Mouse (Mus musculus): ENCODE data around the gene Gprc5c. TPM values are rescaled to one million over a fixed set of nuclear protein-coding genes. Genes with fewer than 3 reads are reported as not detected.

The Gprc5c gene
- polyA plus RNA-seq (2015; fragmentation: Nextera tagmentation; extraction: Ambion mirVana) = 23.2 and 24.9 TPM in 2 replicates

DNA sequence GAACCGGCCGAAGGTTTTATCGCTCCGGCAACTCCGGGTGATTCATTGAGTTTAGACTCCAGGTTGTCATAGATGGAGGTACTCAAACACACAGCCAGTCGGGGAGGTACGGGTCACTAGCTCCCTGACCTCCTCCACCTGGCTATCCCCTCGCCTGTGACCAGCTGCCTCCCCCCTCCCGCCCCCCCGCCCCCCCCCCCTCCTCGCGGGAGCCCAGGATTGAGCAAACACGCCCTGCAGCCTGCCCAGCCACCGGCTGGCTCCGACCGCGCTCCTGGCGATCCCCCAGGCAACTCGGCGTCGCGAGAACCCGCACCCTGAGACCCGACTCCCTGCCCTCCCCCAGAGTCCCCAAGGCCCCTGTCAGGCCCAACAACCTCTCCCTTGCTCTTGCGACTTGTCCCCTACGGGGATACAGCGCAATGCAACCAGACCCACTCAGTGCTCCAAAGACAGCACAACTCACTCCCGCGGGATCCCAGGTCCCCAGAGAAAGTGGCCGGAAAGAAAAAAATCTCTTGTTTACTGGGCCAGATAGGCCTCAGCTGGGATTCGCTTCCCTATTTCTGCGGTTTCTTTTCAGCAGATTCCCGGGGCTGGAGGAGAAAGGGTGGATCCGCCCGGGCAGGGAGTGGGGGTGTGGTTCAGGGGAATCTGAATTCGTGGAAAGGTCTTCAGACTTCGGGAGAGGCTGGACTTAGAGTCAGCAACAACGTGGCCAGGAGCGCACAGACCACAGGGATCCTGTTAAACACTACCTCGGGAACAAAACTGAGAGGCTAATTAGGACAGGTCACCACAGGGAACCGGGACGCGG lies at the start of gene Gprc5c:
TSS of gene Gprc5c (plus strand) at position 701 of the 817 bp plus-strand sequence.
- ATAC-seq (peak; percentile 47), DNase-seq (peak; percentile 64)
- TF ChIP-seq CTCF (IDR thresholded peaks at IDR 0.05; ENCODE audit: low read depth) (no peak), EP300 (IDR thresholded peaks at IDR 0.05; ENCODE audit: low read depth) (no peak)
- 2% methylated on average over 33 of the region's 43 CpGs for WGBS (ENCODE audit: insufficient replicate concordance)
- Histone ChIP-seq H3K27me3 (ENCODE audit: insufficient read depth, low read length) (peaks cover 32% of the 10 kb centered on the region), H3K36me3 (replicated peaks; ENCODE audit: insufficient read depth, low read length) (no peaks in the 10 kb centered on the region), H3K4me3 (ENCODE audit: low read depth, low read length) (peak within 1 kb of the TSS; percentile 70), H3K4me2 (ENCODE audit: low read depth, low read length) (peak within 1 kb of the TSS; percentile 78), H3K9me3 (ENCODE audit: low read length) (no peaks in the 10 kb centered on the region), H3K4me1 (ENCODE audit: insufficient read depth) (peaks cover 22% of the 10 kb centered on the region), H3K27ac (ENCODE audit: low read depth) (peak within 1 kb of the TSS; percentile 97), H3K9ac (replicated peaks) (peak within 1 kb of the TSS; percentile 87)

DNA sequence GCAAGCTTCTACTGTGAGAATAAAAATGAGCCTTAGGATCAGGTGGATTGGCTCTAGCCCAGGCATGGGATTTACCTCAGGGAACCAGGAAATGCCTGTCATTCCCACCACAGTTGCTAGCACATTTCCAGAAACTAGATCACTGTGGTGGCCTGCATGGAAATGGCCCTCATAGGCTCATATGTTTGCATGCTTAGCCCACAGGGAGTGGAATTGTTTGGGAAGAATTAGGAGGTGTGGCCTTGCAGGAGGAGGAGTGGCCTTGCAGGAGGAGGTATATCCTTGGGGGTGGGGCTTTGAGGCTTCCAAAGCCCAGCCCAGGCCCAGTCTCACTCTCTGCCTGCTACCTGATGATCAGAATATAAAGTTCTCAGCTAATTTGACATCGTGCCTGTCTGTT lies 49.0 kb upstream of the Gprc5c start:
- H3K4me2 ChIP-seq (ENCODE audit: low read depth, low read length) = no peak overlapping the region
- no peak overlapping the region for H3K9ac ChIP-seq (replicated peaks)
- DNase-seq = no peak
- WGBS (ENCODE audit: insufficient replicate concordance) = 76% methylated on average over 1 of the region's 1 CpGs
- TF ChIP-seq CTCF (IDR thresholded peaks at IDR 0.05; ENCODE audit: low read depth) (no peak), EP300 (IDR thresholded peaks at IDR 0.05; ENCODE audit: low read depth) (no peak)
- peaks cover 2% of the 10 kb centered on the region; the same call in 1 of the 2 replicates for H3K4me1 ChIP-seq (ENCODE audit: insufficient read depth)
- H3K36me3 ChIP-seq (replicated peaks; ENCODE audit: insufficient read depth, low read length) = no peaks in the 10 kb centered on the region
- no peak overlapping the region for H3K27ac ChIP-seq (ENCODE audit: low read depth)
- no peaks in the 10 kb centered on the region for H3K9me3 ChIP-seq (ENCODE audit: low read length)
- H3K27me3 ChIP-seq (ENCODE audit: insufficient read depth, low read length) = peaks cover 3% of the 10 kb centered on the region; the same call in 1 of the 2 replicates
- no peak for ATAC-seq
- no peak overlapping the region for H3K4me3 ChIP-seq (ENCODE audit: low read depth, low read length)

DNA sequence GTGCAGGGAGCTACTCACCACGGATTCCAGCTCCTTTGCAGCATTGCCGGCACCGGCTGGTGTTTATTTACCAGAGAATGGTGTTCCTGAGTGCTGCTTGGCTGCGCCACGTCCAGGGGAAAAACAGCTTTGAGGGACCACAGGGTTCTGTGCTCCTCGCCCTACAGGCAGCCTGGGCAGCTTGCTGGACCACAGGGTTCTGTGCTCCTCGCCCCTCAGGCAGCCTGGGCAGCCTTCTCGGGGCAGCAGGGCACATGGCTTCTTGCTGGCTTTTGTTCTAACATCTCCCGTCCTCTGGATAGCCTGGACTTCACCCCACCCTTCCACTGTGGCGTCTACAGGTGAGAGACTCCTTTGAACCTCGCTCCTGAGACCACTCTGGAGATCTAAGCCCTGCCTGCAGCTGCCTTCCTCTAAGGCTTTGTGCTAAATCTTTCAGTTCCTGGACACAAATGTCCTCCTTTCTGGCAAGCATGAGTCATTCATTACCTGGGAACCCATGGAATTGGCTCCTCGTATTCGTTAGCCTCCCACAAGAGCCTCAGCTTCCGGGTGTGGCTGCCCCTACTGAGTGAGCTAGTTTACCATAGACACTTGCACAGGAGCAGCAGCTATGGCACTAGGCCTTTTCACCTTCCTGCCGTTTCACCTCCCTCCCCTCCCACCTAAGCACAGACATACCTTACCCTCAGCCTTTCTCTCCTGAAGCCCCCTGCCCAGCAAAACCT lies 48.2 kb upstream of the Gprc5c start:
- WGBS (ENCODE audit: insufficient replicate concordance) = 56% methylated on average over 15 of the region's 15 CpGs
- no peak for DNase-seq
- ATAC-seq = no peak

DNA sequence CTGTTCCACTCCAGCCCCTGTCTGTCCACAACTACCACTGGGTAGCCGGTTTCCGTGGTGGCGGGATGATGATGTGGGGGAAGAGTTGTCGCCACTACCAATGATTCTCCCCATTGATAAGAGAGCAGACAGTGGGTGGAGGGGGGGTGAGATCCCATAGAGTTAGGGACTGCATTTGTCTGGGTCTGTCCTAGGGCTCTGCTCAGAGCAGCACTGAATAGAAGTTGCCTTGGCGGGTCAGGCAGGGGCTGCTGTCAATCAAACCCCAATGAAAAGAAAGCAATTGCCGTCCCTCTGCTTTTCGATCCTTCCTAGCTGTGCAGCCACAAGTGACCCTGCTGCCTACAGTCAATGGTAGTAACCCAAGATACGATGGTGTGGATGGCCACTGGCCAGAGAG lies 47.0 kb upstream of the Gprc5c start:
- WGBS (ENCODE audit: insufficient replicate concordance) = 64% methylated on average over 8 of the region's 8 CpGs

More for the DNA sequence above, 48.2 kb upstream of the Gprc5c start:
- Histone ChIP-seq H3K9me3 (ENCODE audit: low read length) (no peaks in the 10 kb centered on the region), H3K27me3 (ENCODE audit: insufficient read depth, low read length) (no peaks in the 10 kb centered on the region), H3K27ac (ENCODE audit: low read depth) (no peak overlapping the region), H3K4me2 (ENCODE audit: low read depth, low read length) (no peak overlapping the region), H3K36me3 (replicated peaks; ENCODE audit: insufficient read depth, low read length) (no peaks in the 10 kb centered on the region), H3K4me1 (ENCODE audit: insufficient read depth) (peaks cover 8% of the 10 kb centered on the region), H3K9ac (replicated peaks) (no peak overlapping the region), H3K4me3 (ENCODE audit: low read depth, low read length) (no peak overlapping the region)
- no peak for TF ChIP-seq EP300 (IDR thresholded peaks at IDR 0.05; ENCODE audit: low read depth)
- no peak for TF ChIP-seq CTCF (IDR thresholded peaks at IDR 0.05; ENCODE audit: low read depth)

DNA sequence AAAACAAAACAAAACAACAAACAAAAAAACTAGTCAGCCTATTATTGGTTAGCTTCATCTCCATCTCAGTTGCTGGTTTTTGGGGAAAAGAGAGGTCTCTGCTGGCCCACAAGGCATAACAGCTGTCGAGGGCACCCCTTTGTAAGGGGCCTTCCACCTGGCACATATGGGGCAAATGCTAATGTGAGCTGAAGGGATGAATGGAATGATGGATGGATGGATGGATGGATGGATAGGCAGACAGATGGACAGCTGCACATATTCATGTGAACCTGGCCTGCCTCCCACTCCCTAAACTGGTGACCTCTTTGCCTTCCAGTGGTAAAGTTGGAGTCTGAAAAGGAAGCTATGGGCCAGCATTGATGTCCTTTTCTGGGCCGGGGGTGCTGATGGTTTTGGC lies 43.9 kb upstream of the Gprc5c start:
- H3K4me3 ChIP-seq (ENCODE audit: low read depth, low read length) = no peak overlapping the region
- DNase-seq = no peak
- no peak for ATAC-seq
- no peak overlapping the region for H3K4me2 ChIP-seq (ENCODE audit: low read depth, low read length)
- no peaks in the 10 kb centered on the region for H3K36me3 ChIP-seq (replicated peaks; ENCODE audit: insufficient read depth, low read length)
- no peak overlapping the region for H3K27ac ChIP-seq (ENCODE audit: low read depth)
- no peaks in the 10 kb centered on the region for H3K9me3 ChIP-seq (ENCODE audit: low read length)
- peaks cover 8% of the 10 kb centered on the region for H3K4me1 ChIP-seq (ENCODE audit: insufficient read depth)
- no peaks in the 10 kb centered on the region for H3K27me3 ChIP-seq (ENCODE audit: insufficient read depth, low read length)
- TF ChIP-seq EP300 (IDR thresholded peaks at IDR 0.05; ENCODE audit: low read depth) (no peak), CTCF (IDR thresholded peaks at IDR 0.05; ENCODE audit: low read depth) (no peak)
- 58% methylated on average over 2 of the region's 2 CpGs for WGBS (ENCODE audit: insufficient replicate concordance)
- no peak overlapping the region for H3K9ac ChIP-seq (replicated peaks)

More for the DNA sequence above, 47.0 kb upstream of the Gprc5c start:
- Histone ChIP-seq H3K27me3 (ENCODE audit: insufficient read depth, low read length) (no peaks in the 10 kb centered on the region), H3K36me3 (replicated peaks; ENCODE audit: insufficient read depth, low read length) (no peaks in the 10 kb centered on the region), H3K4me3 (ENCODE audit: low read depth, low read length) (no peak overlapping the region), H3K9ac (replicated peaks) (no peak overlapping the region), H3K4me1 (ENCODE audit: insufficient read depth) (peaks cover 8% of the 10 kb centered on the region), H3K9me3 (ENCODE audit: low read length) (no peaks in the 10 kb centered on the region), H3K4me2 (ENCODE audit: low read depth, low read length) (no peak overlapping the region), H3K27ac (ENCODE audit: low read depth) (no peak overlapping the region)
- ATAC-seq = no peak
- TF ChIP-seq EP300 (IDR thresholded peaks at IDR 0.05; ENCODE audit: low read depth) (no peak), CTCF (IDR thresholded peaks at IDR 0.05; ENCODE audit: low read depth) (no peak)
- no peak for DNase-seq

All from liver, postnatal 0 days (tissue).